In genomic region chr6:127965497-127965896, GRCm38 (mm10) we compare ENCODE assay signal across 8 mouse cellular contexts.
A peak's percentile ranks its signal among the peaks of the same experiment; 100 is the strongest.
DNase-seq lines count a peak whose midpoint lies in the region; TF ChIP-seq lines count a peak whose summit lies in the region.

No protein-coding gene starts in this region.

- peak; percentile 41 for TF ChIP-seq CTCF in heart, adult 2 months (IDR thresholded peaks at IDR 0.05)
- no peak for TF ChIP-seq CTCF in thymus, adult 2 months (IDR thresholded peaks at IDR 0.05; ENCODE audit: borderline replicate concordance, control insufficient read depth, extremely low read depth, insufficient read depth, low read length, poor library complexity)

- H3K9ac ChIP-seq in heart, adult 2 months (ENCODE audit: low read depth, low read length): no peak overlapping the region

- H3K36me3 ChIP-seq in heart, adult 2 months (ENCODE audit: control insufficient read depth, insufficient read depth, low read length): no peaks in the 10 kb centered on the region
- peaks cover 8% of the 10 kb centered on the region; the same call in 1 of the 2 replicates for H3K36me3 ChIP-seq in forebrain, embryonic 10.5 days (replicated peaks)
- H3K36me3 ChIP-seq in thymus, adult 2 months (ENCODE audit: control insufficient read depth, insufficient read depth, low read length): no peaks in the 10 kb centered on the region

- H3K27ac ChIP-seq in heart, adult 2 months: no peak overlapping the region
- no peak overlapping the region for H3K27ac ChIP-seq in forebrain, embryonic 10.5 days
- no peak overlapping the region for H3K27ac ChIP-seq in thymus, adult 2 months (ENCODE audit: control insufficient read depth, insufficient read depth, low read length)

- no peaks in the 10 kb centered on the region for H3K27me3 ChIP-seq in heart, adult 2 months (ENCODE audit: control insufficient read depth, insufficient read depth, low read length)
- H3K27me3 ChIP-seq in forebrain, embryonic 10.5 days (ENCODE audit: poor library complexity, severe bottlenecking): no peaks in the 10 kb centered on the region
- no peaks in the 10 kb centered on the region for H3K27me3 ChIP-seq in thymus, adult 2 months (ENCODE audit: control insufficient read depth, insufficient read depth, low read length)

- DNase-seq in heart, adult 2 months: no peak
- DNase-seq in heart, adult 9 months (ENCODE audit: low spot score in 2 of 2): no peak
- peak; percentile 66 for DNase-seq in ES-CJ7 (ENCODE audit: low read depth, low spot score)
- peak; percentile 25 for DNase-seq in forebrain, embryonic 10.5 days (ENCODE audit: extremely low spot score, low spot score)
- peak; percentile 52 to 60 for DNase-seq in layer of hippocampus, postnatal 14 days (ENCODE audit: low spot score in 2 of 2)
- DNase-seq in right cerebral cortex, postnatal 4 days: peak; percentile 62
- DNase-seq in thymus, adult 2 months: no peak
- no peak for DNase-seq in adrenal gland, adult (ENCODE audit: inconsistent age in 2 of 2, low spot score in 1 of 2)

- TF ChIP-seq POLR2A in heart, adult 2 months (IDR thresholded peaks at IDR 0.05; ENCODE audit: insufficient read depth, low read depth, low read length): no peak
- no peak for TF ChIP-seq POLR2A in thymus, adult 2 months (IDR thresholded peaks at IDR 0.05; ENCODE audit: control insufficient read depth, extremely low read depth, insufficient read depth, low read length, poor library complexity)

- no peak overlapping the region for H3K4me3 ChIP-seq in heart, adult 2 months
- H3K4me3 ChIP-seq in forebrain, embryonic 10.5 days: no peak overlapping the region
- H3K4me3 ChIP-seq in thymus, adult 2 months (ENCODE audit: control insufficient read depth, insufficient read depth, low read length): no peak overlapping the region

- no peaks in the 10 kb centered on the region for H3K4me1 ChIP-seq in heart, adult 2 months (ENCODE audit: control insufficient read depth, insufficient read depth, low read length)
- peaks cover 12% of the 10 kb centered on the region for H3K4me1 ChIP-seq in forebrain, embryonic 10.5 days
- no peaks in the 10 kb centered on the region; the same call in 1 of the 2 replicates for H3K4me1 ChIP-seq in thymus, adult 2 months (replicated peaks; ENCODE audit: control insufficient read depth, insufficient read depth, low read length)

- intact Hi-C loops in heart, adult 2 months (cut with DNase I): no loop called here

- H3K79me2 ChIP-seq in heart, adult 2 months (replicated peaks; ENCODE audit: control insufficient read depth, insufficient read depth, low read length): no peaks in the 10 kb centered on the region; the same call in 1 of the 2 replicates

- WGBS in heart, adult 2 months: 62% methylated on average over 8 of the region's 8 CpGs
- WGBS in forebrain, embryonic 10.5 days: 42% methylated on average over 8 of the region's 8 CpGs
- WGBS in thymus, adult 2 months: 97% methylated on average over 8 of the region's 8 CpGs

- TF ChIP-seq EP300 in heart, adult 2 months (IDR thresholded peaks at IDR 0.05; ENCODE audit: insufficient read depth, low read depth, low read length): no peak

- H3K9me3 ChIP-seq in forebrain, embryonic 10.5 days: no peaks in the 10 kb centered on the region

Comparison
In these comparisons a context has a peak if more than half of its experiments do, and no peak if none do; other contexts are left out.
1. DNase-seq: peak in ES-CJ7 (single experiment), forebrain, embryonic 10.5 days (single experiment), layer of hippocampus, postnatal 14 days (2 of 2) and right cerebral cortex, postnatal 4 days (single experiment); none in heart, adult 2 months (0 of 2), heart, adult 9 months (0 of 2), thymus, adult 2 months (single experiment) and adrenal gland, adult (0 of 2).